8 mouse cellular contexts compared by ENCODE assay signal in the genomic region with DNA sequence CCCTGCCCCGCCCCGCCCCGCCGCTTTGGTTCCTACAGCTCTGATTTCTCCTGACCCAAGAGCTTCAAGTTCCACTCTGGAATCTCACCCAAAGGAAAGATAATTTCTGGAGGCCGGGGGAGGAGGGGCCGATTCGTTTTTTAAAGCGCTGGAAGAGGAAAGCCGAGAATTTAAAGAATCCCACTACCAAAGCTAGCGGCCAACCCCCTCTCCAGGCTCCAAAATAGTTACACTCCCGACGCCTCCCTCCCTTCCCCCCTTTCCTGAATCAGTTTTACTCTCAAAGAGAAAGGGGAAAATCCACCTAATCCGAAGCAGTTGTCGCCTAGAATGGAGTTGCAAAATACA. TPM values are rescaled to one million over a fixed set of nuclear protein-coding genes. Genes with fewer than 3 reads are reported as not detected.
DNase-seq lines count a peak whose midpoint lies in the region; ATAC-seq lines count a peak whose summit lies in the region.

TSS of gene Dse (minus strand) at position 213 of the 348 bp plus-strand sequence.

- H3K9ac ChIP-seq in embryonic facial prominence, embryonic 13.5 days, result peak within 1 kb of the TSS; percentile 90
- H3K9ac ChIP-seq in intestine, embryonic 15.5 days, result peak within 1 kb of the TSS; percentile 78
- H3K9ac ChIP-seq in midbrain, embryonic 15.5 days, result peak within 1 kb of the TSS; percentile 67

- peak within 1 kb of the TSS; percentile 99 for H3K27ac ChIP-seq in embryonic facial prominence, embryonic 13.5 days
- peak within 1 kb of the TSS; percentile 93 for H3K27ac ChIP-seq in intestine, embryonic 15.5 days
- peak within 1 kb of the TSS; percentile 64 for H3K27ac ChIP-seq in midbrain, embryonic 15.5 days

- peak within 1 kb of the TSS; percentile 86 for H3K4me3 ChIP-seq in embryonic facial prominence, embryonic 13.5 days
- H3K4me3 ChIP-seq in intestine, embryonic 15.5 days (replicated peaks), result peak within 1 kb of the TSS; percentile 78
- peak within 1 kb of the TSS; percentile 61 for H3K4me3 ChIP-seq in midbrain, embryonic 15.5 days

- ATAC-seq in embryonic facial prominence, embryonic 13.5 days (ENCODE audit: insufficient number of reproducible peaks, insufficient read depth, low FRiP score, low TSS enrichment, low read depth), result no peak
- no peak; the same call in 1 of the 2 replicates for ATAC-seq in intestine, embryonic 15.5 days
- ATAC-seq in midbrain, embryonic 15.5 days (replicated peaks), result peak; percentile 24

- peaks cover 12% of the 10 kb centered on the region for H3K4me1 ChIP-seq in embryonic facial prominence, embryonic 13.5 days
- peaks cover 6% of the 10 kb centered on the region; the same call in 1 of the 2 replicates for H3K4me1 ChIP-seq in intestine, embryonic 15.5 days (replicated peaks)
- H3K4me1 ChIP-seq in midbrain, embryonic 15.5 days, result peaks cover 4% of the 10 kb centered on the region

- H3K4me2 ChIP-seq in embryonic facial prominence, embryonic 13.5 days, result peak within 1 kb of the TSS; percentile 69
- peak within 1 kb of the TSS; percentile 88 for H3K4me2 ChIP-seq in intestine, embryonic 15.5 days (replicated peaks)
- peak within 1 kb of the TSS; percentile 68 for H3K4me2 ChIP-seq in midbrain, embryonic 15.5 days

- no peaks in the 10 kb centered on the region for H3K36me3 ChIP-seq in embryonic facial prominence, embryonic 13.5 days
- no peaks in the 10 kb centered on the region for H3K36me3 ChIP-seq in intestine, embryonic 15.5 days
- H3K36me3 ChIP-seq in midbrain, embryonic 15.5 days (replicated peaks), result no peaks in the 10 kb centered on the region

- 0% methylated on average over 12 of the region's 14 CpGs for WGBS in embryonic facial prominence, embryonic 13.5 days
- under 1% methylated on average over 14 of the region's 14 CpGs for WGBS in intestine, embryonic 15.5 days
- 0% methylated on average over 14 of the region's 14 CpGs for WGBS in midbrain, embryonic 15.5 days

- no peaks in the 10 kb centered on the region for H3K9me3 ChIP-seq in embryonic facial prominence, embryonic 13.5 days
- no peaks in the 10 kb centered on the region for H3K9me3 ChIP-seq in intestine, embryonic 15.5 days
- H3K9me3 ChIP-seq in midbrain, embryonic 15.5 days, result no peaks in the 10 kb centered on the region

- peak; percentile 11 to 13 for DNase-seq in layer of hippocampus, postnatal 25 days (ENCODE audit: extremely low spot score in 1 of 2, low spot score in 1 of 2)
- DNase-seq in layer of hippocampus, adult 9-11 months, result no peak
- DNase-seq in adipocyte (ENCODE audit: low spot score), result peak; percentile 65
- no peak for DNase-seq in T-cell, adult 2 months (ENCODE audit: low spot score)
- DNase-seq in thymus, postnatal 10 days (ENCODE audit: low spot score in 2 of 2), result no peak

- no peaks in the 10 kb centered on the region for H3K27me3 ChIP-seq in embryonic facial prominence, embryonic 13.5 days
- no peaks in the 10 kb centered on the region for H3K27me3 ChIP-seq in intestine, embryonic 15.5 days (replicated peaks)
- no peaks in the 10 kb centered on the region for H3K27me3 ChIP-seq in midbrain, embryonic 15.5 days (replicated peaks)

RNA-seq across cellular contexts. Expression of gene Dse, which starts in this region (rescaled TPM):
- 1 to 10 TPM; 5.4 to 7.1 TPM for total RNA-seq in layer of hippocampus, postnatal 25 days (2021)
- 37.9 and 38.7 TPM in 2 replicates for polyA plus RNA-seq in embryonic facial prominence, embryonic 13.5 days (2015; fragmentation: Nextera tagmentation; extraction: Ambion mirVana)
- polyA plus RNA-seq in intestine, embryonic 15.5 days (2015; fragmentation: Nextera tagmentation; extraction: Ambion mirVana), result 15.8 and 18.3 TPM in 2 replicates
- 7.5 and 7.6 TPM in 2 replicates for polyA plus RNA-seq in midbrain, embryonic 15.5 days (2015; fragmentation: Nextera tagmentation; extraction: Ambion mirVana)

Comparison
In these comparisons a context has a peak if more than half of its experiments do, and no peak if none do; other contexts are left out.
1. DNase-seq: peak in layer of hippocampus, postnatal 25 days (2 of 2) and adipocyte (single experiment); none in layer of hippocampus, adult 9-11 months (single experiment), T-cell, adult 2 months (single experiment) and thymus, postnatal 10 days (0 of 2).
2. Peak in every context shown above with its lines, with median percentiles within 50 percentile points of each other: H3K27ac ChIP-seq, H3K4me2 ChIP-seq, H3K4me3 ChIP-seq and H3K9ac ChIP-seq.